Mouse (Mus musculus) telencephalon, adult 2 months (tissue): Measurements from ENCODE around the gene Pcdh7.
"Not testable (repeated sequence)": the region's sequence is repeated elsewhere in the genome, so short reads cannot be mapped to it uniquely, and the experiment has no call there.

Experiments used
- DNase-seq: peaks from one replicate; pipeline ENCODE4 v3.0.0-alpha.2; 2011; ENCODE audit warnings: low read depth, low spot score

The Pcdh7 gene

GRCm38 (mm10) chr5:57717906-57718875, at the start of gene Pcdh7:
TSS of gene Pcdh7 (plus strand) at chr5:57717967.
- no peak for DNase-seq

- DNase-seq, result not testable (repeated sequence)
These were observed 40.8 kb upstream of the Pcdh7 start for GRCm38 (mm10) chr5:57676970-57677369.

GRCm38 (mm10) chr5:57708396-57708795, 9.4 kb upstream of the Pcdh7 start:
- no peak for DNase-seq

GRCm38 (mm10) chr5:57713980-57714379, 3.8 kb upstream of the Pcdh7 start:
- DNase-seq, result no peak

GRCm38 (mm10) chr5:57714621-57715523, 2.9 kb upstream of the Pcdh7 start:
- DNase-seq, result no peak

- no peak for DNase-seq
These were observed 2.0 kb upstream of the Pcdh7 start for GRCm38 (mm10) chr5:57715524-57716400.

- no peak for DNase-seq
These were observed 1.1 kb upstream of the Pcdh7 start for GRCm38 (mm10) chr5:57716421-57717237.

GRCm38 (mm10) chr5:57717238-57717905, 395 bp upstream of the Pcdh7 start:
- no peak for DNase-seq

- DNase-seq, result no peak
These were observed 1.3 kb downstream of the Pcdh7 start for GRCm38 (mm10) chr5:57718876-57719593.

- DNase-seq, result no peak
These were observed 1.9 kb downstream of the Pcdh7 start for GRCm38 (mm10) chr5:57719594-57720185.

- DNase-seq, result no peak
These were observed 2.6 kb downstream of the Pcdh7 start for GRCm38 (mm10) chr5:57720206-57720880.

- DNase-seq, result no peak
These were observed 3.5 kb downstream of the Pcdh7 start for GRCm38 (mm10) chr5:57721148-57721712.

GRCm38 (mm10) chr5:57721927-57722326, 4.2 kb downstream of the Pcdh7 start:
- no peak for DNase-seq

GRCm38 (mm10) chr5:57733451-57733850, 15.7 kb downstream of the Pcdh7 start:
- DNase-seq, result no peak

- no peak for DNase-seq
These were observed 18.0 kb downstream of the Pcdh7 start for GRCm38 (mm10) chr5:57735723-57736122.

- DNase-seq, result no peak
These were observed 25.2 kb downstream of the Pcdh7 start for GRCm38 (mm10) chr5:57742924-57743323.

- no peak for DNase-seq
These were observed 26.3 kb downstream of the Pcdh7 start for GRCm38 (mm10) chr5:57743956-57744661.
